Mouse (Mus musculus) intestine, embryonic 16.5 days (tissue): ENCODE data around the gene Olfr149. TPM values are rescaled to one million over a fixed set of nuclear protein-coding genes. Genes with fewer than 3 reads are reported as not detected.

Experiments used
- ATAC-seq: fragments of 200-750 bp; cut with Nextera tagmentation; 2 replicates; pipeline ENCODE4 v1.8.0; 2017; ENCODE audit warnings: moderate TSS enrichment, moderate library complexity
- H3K27ac ChIP-seq: fragments of 300-500 bp; sonication (generic); 2 replicates; pipeline ENCODE4 v1.5.1; 2014; ENCODE audit warnings: mild to moderate bottlenecking, low read length
- H3K27me3 ChIP-seq: fragments of 300-500 bp; sonication (generic); replicated peaks from 2 replicates; pipeline ENCODE4 v1.6.1; 2014; ENCODE audit warnings: low read length, control low read depth, mixed read lengths; ENCODE audit not compliant: control insufficient read depth, insufficient read depth
- H3K36me3 ChIP-seq: fragments of 300-500 bp; sonication (generic); 2 replicates; pipeline ENCODE4 v1.6.1; 2014; ENCODE audit warnings: low read length, control low read depth; ENCODE audit not compliant: control insufficient read depth, insufficient read depth
- H3K4me1 ChIP-seq: fragments of 300-500 bp; sonication (generic); 2 replicates; pipeline ENCODE4 v1.6.1; 2014; ENCODE audit warnings: low read length, control low read depth, mixed read lengths; ENCODE audit not compliant: control insufficient read depth, insufficient read depth
- H3K4me2 ChIP-seq: fragments of 300-500 bp; sonication (generic); 2 replicates; pipeline ENCODE4 v1.6.1; 2014; ENCODE audit warnings: low read depth, low read length, control low read depth
- H3K4me3 ChIP-seq: fragments of 300-500 bp; sonication (generic); 2 replicates; pipeline ENCODE4 v1.5.1; 2014; ENCODE audit warnings: mild to moderate bottlenecking, low read length
- H3K9ac ChIP-seq: fragments of 300-500 bp; sonication (generic); 2 replicates; pipeline ENCODE4 v1.6.1; 2014; ENCODE audit warnings: low read depth, low read length
- H3K9me3 ChIP-seq: fragments of 300-500 bp; sonication (generic); 2 replicates; pipeline ENCODE4 v1.6.1; 2016; ENCODE audit warnings: low read length, control low read depth; ENCODE audit not compliant: control insufficient read depth
- WGBS: fragments of 180-500 bp; shearing (Covaris S2); extraction: QIAGEN DNeasy Blood & Tissue Kit; methylation state at CpG from one replicate; pipeline ENCODE4 v1.1.7; 2014; 5-methylcytosine and 5-hydroxymethylcytosine counted together
- polyA plus RNA-seq: library from polyadenylated mRNA; unstranded; fragments of >200 nt; fragmentation: Nextera tagmentation; extraction: Ambion mirVana; gene quantifications from 2 replicates; pipeline ENCODE4 v1.2.1, GENCODE M21; 2015

The Olfr149 gene
- polyA plus RNA-seq, 1 experiment from 2014 or later = not detected

DNA sequence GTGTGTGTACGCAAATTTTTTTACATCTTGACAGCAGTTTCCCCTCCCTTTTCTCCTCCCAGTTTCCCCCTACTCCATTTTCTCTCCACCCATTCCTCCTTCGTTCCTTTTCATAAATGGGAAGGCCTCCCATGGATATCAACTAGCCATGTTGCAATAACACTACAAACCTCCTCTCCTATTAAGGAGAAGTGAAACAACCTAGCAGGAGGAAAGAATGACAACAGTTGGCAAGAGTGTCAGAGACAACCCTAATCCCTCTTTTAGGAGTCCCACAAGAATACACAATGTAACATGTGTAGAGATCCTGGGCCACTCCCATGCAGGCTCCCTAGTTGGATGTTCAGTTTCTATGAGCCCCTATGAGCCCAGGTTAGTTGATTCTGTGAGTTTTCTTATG, 32.1 kb downstream of the Olfr149 start:
- Histone ChIP-seq H3K27ac (no peak overlapping the region), H3K9ac (no peak overlapping the region), H3K36me3 (no peaks in the 10 kb centered on the region), H3K4me3 (no peak overlapping the region), H3K4me1 (no peaks in the 10 kb centered on the region), H3K4me2 (no peak overlapping the region), H3K27me3 (no peaks in the 10 kb centered on the region), H3K9me3 (no peaks in the 10 kb centered on the region)
- ATAC-seq = no peak
- WGBS = 78% methylated on average over 2 of the region's 2 CpGs

DNA sequence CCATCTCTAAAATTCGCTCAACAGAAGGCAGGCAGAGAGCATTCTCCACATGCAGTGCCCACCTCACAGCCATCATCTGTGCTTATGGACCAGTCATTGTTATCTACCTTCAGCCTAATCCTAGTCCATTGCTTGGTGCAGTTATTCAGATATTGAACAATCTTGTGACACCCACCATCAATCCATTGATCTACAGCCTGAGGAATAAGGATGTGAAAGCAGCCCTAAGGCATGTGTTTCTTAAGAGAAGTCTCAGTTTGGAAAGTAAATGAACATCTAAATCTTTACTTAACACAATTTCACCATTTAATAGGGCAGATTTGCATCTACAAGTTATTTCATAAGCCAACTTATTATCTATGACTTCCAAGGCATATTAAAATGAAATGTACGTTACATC, 37.2 kb downstream of the Olfr149 start:
- Histone ChIP-seq H3K9me3 (no peaks in the 10 kb centered on the region), H3K4me2 (no peak overlapping the region), H3K27me3 (no peaks in the 10 kb centered on the region), H3K4me3 (no peak overlapping the region), H3K27ac (no peak overlapping the region), H3K4me1 (no peaks in the 10 kb centered on the region), H3K36me3 (no peaks in the 10 kb centered on the region), H3K9ac (no peak overlapping the region)
- no peak for ATAC-seq
- 73% methylated on average over 2 of the region's 2 CpGs for WGBS

DNA sequence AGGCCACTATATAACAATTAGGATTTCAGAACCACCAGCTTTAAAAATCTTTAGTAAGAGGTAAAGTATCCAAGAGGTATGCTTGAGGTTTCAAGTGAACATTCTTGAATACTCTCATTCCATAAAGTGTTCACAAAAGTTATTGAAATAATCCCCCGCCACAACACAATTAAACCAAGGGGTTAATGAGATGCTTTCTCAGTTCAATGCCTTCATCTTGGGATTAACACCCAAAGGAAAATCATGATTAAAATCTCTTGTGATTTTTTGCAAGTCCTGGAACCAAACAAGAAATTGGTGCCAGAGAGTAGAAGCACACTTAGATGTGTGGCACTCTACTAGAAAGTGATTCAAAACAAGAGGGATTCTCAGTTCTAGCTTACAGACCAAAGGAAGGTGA, 40.0 kb downstream of the Olfr149 start, which contains the start of gene Olfr963:
TSS of gene Olfr963 (plus strand) at position 301 of the 400 bp plus-strand sequence.
- no peak within 1 kb of the TSS for H3K4me3 ChIP-seq
- H3K9me3 ChIP-seq = no peaks in the 10 kb centered on the region
- 84% methylated on average over 1 of the region's 1 CpGs for WGBS
- H3K36me3 ChIP-seq = no peaks in the 10 kb centered on the region
- H3K4me1 ChIP-seq = no peaks in the 10 kb centered on the region
- no peak for ATAC-seq
- no peak within 1 kb of the TSS for H3K4me2 ChIP-seq
- H3K27ac ChIP-seq = no peak within 1 kb of the TSS
- H3K27me3 ChIP-seq = no peaks in the 10 kb centered on the region
- no peak within 1 kb of the TSS for H3K9ac ChIP-seq

DNA sequence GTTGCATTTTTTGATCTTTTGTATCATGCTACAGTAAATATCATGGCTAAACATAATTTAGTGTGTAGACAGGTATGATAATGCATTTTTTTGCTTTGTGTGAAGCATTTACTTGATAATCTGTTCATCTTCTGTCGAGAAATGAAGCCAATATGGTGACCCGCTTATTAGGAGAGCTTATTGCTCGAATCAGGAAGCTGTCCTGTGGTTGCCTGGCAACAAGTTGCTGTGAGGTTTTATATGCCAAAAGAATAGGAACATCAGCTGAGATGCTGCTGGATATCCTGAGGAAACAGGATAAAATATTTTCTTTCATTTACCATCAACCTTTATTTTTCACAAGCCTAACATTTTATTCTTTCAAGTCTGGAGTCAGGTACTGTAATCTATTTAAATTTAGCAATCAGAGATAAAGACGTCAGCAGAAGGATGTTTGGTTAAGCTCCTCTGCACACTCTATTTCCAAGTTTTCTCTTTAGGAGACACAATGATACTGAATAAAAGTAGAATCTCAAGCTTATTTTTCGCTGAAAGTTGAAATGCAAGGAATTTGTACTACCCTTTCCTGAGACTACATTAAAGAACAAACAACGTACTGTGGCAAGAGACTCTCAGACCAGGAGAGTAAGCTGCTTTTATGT, 52.0 kb downstream of the Olfr149 start:
- no peaks in the 10 kb centered on the region for H3K9me3 ChIP-seq
- H3K4me3 ChIP-seq = no peak overlapping the region
- H3K36me3 ChIP-seq = no peaks in the 10 kb centered on the region
- no peak overlapping the region for H3K9ac ChIP-seq
- H3K27ac ChIP-seq = no peak overlapping the region
- no peaks in the 10 kb centered on the region for H3K27me3 ChIP-seq
- no peaks in the 10 kb centered on the region for H3K4me1 ChIP-seq
- ATAC-seq = no peak
- H3K4me2 ChIP-seq = no peak overlapping the region
- 57% methylated on average over 6 of the region's 6 CpGs for WGBS

Other genes with a start within 250 kb of the Olfr149 start
- not detected in 2 replicates for gene Olfr955, start 235.2 kb downstream of the Olfr149 start, polyA plus RNA-seq
- not detected in 2 replicates for gene Olfr44, start 213.1 kb downstream of the Olfr149 start, polyA plus RNA-seq
- gene Olfr957, start 191.3 kb downstream of the Olfr149 start, polyA plus RNA-seq = not detected in 2 replicates
- not detected in 2 replicates for gene Olfr958, start 153.1 kb downstream of the Olfr149 start, polyA plus RNA-seq
- not detected in 2 replicates for gene Olfr959, start 131.5 kb downstream of the Olfr149 start, polyA plus RNA-seq
- gene AW551984, start 102.7 kb downstream of the Olfr149 start, polyA plus RNA-seq = 16.0 and 18.1 TPM in 2 replicates
- gene Olfr148, start 96.5 kb downstream of the Olfr149 start, polyA plus RNA-seq = not detected in 2 replicates
- not detected in 2 replicates for gene Olfr960, start 85.7 kb downstream of the Olfr149 start, polyA plus RNA-seq
- not detected in 2 replicates for gene Olfr961, start 62.0 kb downstream of the Olfr149 start, polyA plus RNA-seq
- gene Olfr963, start 39.9 kb downstream of the Olfr149 start, polyA plus RNA-seq = not detected in 2 replicates
- gene Olfr965, start 4.2 kb upstream of the Olfr149 start, polyA plus RNA-seq = not detected in 2 replicates
- not detected in 2 replicates for gene Olfr150, start 23.9 kb upstream of the Olfr149 start, polyA plus RNA-seq
- gene Olfr967, start 39.1 kb upstream of the Olfr149 start, polyA plus RNA-seq = not detected in 2 replicates
- not detected in 2 replicates for gene Olfr968, start 76.1 kb upstream of the Olfr149 start, polyA plus RNA-seq
- not detected in 2 replicates for gene Olfr969, start 83.8 kb upstream of the Olfr149 start, polyA plus RNA-seq
- not detected in 2 replicates for gene Olfr970, start 101.7 kb upstream of the Olfr149 start, polyA plus RNA-seq
- gene Olfr971, start 129.8 kb upstream of the Olfr149 start, polyA plus RNA-seq = not detected in 2 replicates
- not detected in 2 replicates for gene Olfr972, start 159.3 kb upstream of the Olfr149 start, polyA plus RNA-seq
- not detected in 2 replicates for gene Olfr229, start 200.2 kb upstream of the Olfr149 start, polyA plus RNA-seq
- gene Olfr974, start 230.4 kb upstream of the Olfr149 start, polyA plus RNA-seq = not detected in 2 replicates
- not detected in 2 replicates for gene Olfr975, start 244.9 kb upstream of the Olfr149 start, polyA plus RNA-seq